Mouse (Mus musculus): ENCODE data around the gene Prkch.

The Prkch gene

DNA sequence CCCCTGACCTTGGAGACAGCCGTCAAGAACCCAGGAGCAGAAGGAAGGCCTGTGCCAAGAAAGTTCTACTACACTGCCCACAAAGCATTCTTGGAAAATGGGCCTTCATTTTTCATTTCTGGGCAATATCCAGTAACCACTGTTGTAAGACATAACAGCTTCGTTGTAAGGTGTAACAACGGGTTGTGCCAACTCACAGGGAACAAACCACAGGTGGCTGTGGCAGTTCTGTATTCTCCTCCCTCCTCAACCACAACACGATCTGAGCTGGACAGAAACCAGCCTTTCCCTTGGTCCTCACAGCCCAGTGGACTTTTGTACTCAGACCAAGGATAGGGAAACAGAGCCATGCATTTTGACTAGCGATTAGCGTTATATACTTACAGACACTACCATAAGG, 171.9 kb downstream of the Prkch start:
- in situ Hi-C loops (cut with MboI; ENCODE audit: low pct_unique_long_range_greater_than_20kb in 1 of 2, low sequenced_read_pairs in 2 of 2, unreplicated experiment in 1 of 2), result no loop called here

DNA sequence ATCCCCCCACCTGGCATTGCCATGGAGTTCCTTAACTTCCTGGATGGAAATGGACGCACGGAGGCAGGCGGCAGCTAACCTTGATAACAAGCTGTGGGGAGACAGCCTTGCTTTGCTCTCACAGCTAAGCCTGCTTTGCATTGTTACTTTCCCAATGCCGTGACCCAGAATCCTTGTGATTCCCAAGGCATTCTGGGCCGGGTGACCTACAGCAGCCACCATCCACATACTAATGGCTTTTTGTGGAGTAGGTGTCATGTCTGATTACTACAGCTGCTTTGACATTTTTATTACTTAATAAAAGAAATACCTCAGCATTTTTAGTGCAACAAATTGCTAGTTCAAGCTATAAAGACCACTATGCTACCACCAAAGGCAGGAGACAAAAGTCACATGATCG, 177.4 kb downstream of the Prkch start:
- in situ Hi-C loops (cut with MboI; ENCODE audit: low pct_unique_long_range_greater_than_20kb in 1 of 2, low sequenced_read_pairs in 2 of 2, unreplicated experiment in 1 of 2), result no loop called here

DNA sequence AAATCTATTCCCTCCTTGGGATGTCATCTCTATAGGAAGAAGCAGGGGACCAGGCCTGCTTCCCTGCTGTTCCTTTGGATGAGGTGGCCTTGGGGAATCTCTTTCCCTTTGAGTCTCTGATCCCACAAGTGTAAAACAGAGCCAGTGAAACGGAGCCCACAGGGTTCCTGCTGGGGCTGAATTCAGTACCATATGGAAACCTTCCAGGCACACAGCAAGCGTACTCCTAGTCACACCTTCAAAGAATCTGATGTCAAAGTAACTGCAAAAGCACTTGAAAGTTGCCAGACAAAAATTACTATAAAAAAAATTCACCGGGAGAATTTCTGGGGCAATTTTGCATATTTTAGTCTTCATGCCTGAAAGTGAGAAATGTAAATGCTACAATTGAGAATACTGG, 178.2 kb downstream of the Prkch start:
- in situ Hi-C loops (cut with MboI; ENCODE audit: low pct_unique_long_range_greater_than_20kb in 1 of 2, low sequenced_read_pairs in 2 of 2, unreplicated experiment in 1 of 2), result no loop called here

DNA sequence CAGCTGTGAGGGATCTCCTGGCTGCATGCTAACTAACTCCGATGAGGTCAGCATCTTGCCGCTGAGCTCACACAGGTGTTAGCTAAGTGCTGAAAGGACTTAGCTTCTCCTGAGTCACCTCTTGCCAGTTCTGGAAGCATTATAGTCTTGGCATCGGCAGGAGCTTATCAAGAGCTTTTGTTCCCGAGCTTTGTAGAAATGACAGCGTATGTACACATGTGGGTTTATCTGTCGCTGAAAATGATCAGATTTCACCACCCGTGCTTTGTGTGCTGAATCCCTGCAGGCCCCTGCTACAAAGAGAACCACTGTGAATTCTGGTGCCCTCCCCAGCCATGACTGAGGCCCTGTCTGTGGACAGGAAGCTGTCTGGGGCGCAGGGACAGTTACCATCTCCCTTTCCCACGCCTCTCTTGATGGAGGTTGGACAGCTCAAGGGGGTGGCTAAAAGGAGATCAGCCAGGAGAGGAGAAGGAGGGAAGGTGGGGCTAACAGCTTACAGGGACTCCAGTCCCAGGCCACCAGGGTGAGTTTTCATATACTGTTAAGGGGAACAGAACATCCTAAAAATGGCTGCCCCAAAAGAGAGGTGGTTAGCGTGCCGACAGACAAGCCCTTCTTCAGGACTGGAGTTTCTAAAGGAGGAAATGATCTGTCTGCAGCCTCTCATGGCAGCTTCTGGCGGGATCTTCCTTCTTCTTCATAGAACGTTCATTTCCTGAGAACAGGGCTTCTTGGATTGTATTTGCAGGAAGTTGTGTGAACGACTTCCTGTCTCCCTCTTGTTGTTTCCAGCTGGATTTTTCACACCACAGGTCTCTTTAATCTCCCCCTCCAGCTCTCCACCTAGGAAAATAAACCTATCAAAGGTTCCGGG, 180.3 kb downstream of the Prkch start:
- in situ Hi-C loops (cut with MboI; ENCODE audit: low pct_unique_long_range_greater_than_20kb in 1 of 2, low sequenced_read_pairs in 2 of 2, unreplicated experiment in 1 of 2), result no loop called here

DNA sequence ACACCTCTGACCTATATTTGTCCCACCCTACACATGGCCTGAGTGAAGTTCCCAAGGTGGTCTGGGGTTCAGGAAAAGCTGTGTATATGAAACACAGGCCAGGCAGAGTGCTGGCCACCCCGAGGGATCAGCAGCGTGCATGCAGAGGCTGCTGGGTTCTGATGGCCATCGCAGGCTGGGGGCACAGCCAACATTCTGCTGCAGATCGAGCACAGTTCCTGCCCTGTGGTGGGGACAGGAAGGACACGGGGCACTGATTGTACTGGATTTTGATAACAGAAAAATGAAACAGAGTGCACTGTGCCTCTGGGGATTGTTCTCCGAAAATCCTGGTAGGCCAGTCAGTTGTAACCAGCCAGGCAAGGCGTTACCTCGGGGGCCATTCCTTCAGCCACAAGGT, 181.6 kb downstream of the Prkch start:
- in situ Hi-C loops (cut with MboI; ENCODE audit: low pct_unique_long_range_greater_than_20kb in 1 of 2, low sequenced_read_pairs in 2 of 2, unreplicated experiment in 1 of 2), result no loop called here

DNA sequence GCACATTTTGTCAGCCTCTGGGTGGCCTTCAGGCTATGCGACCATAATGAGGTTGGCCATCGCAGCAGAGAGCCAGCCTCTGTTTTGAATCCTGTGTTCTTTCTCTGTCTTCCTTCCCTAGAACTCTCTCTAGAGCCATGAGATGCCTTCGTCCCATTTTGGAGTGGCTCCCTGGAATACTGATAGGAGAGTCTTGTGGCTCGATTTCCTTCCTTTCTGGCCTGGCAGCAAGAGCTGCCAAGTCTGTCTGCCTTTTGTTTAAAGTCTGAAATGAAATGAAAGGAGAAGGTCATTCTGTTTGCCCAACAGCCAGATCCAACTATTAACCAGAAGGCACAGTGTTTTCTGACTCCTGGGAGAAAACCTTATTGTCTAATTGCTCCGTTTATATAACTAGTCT, 184.2 kb downstream of the Prkch start:
- in situ Hi-C loops (cut with MboI; ENCODE audit: low pct_unique_long_range_greater_than_20kb in 1 of 2, low sequenced_read_pairs in 2 of 2, unreplicated experiment in 1 of 2), result no loop called here

DNA sequence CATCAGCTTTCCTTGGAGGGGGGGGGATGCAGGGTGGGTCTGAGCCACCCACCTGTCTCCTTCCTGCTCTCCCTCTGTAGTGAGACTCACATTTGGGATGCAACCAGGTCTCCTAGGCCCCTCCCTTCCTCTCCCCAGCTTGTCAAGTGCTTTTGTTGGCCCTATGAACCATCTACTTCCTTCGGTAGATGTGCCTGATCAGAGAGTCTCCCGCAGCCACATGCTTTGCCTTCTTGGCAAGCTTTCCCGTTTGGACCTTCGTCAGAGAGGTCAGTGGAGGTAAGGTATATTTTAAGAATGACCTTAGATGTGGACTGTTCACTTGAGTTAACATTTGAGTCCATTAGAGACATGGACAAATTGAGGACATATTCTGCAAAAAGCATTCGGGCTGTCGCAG, 184.9 kb downstream of the Prkch start:
- in situ Hi-C loops (cut with MboI; ENCODE audit: low pct_unique_long_range_greater_than_20kb in 1 of 2, low sequenced_read_pairs in 2 of 2, unreplicated experiment in 1 of 2), result no loop called here

DNA sequence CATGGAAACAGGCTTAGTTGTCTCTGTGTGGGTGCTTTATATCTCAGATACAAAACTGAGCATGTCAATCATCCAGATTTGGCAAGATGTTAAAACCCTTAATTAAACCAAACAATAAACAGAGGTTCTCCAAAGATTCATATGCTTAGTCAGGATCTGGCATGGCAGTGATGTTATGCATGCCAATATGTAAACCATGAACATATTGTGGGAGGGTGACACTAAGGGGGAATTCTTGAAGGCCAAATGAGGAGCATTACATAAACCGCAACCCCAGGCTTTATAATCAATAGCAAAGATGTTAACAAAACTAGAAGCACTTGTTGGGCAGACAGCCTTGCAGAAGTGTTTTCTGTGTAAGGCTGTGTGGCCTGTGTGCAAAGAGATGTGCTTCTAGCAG, 186.2 kb downstream of the Prkch start:
- in situ Hi-C loops (cut with MboI; ENCODE audit: low pct_unique_long_range_greater_than_20kb in 1 of 2, low sequenced_read_pairs in 2 of 2, unreplicated experiment in 1 of 2), result no loop called here

DNA sequence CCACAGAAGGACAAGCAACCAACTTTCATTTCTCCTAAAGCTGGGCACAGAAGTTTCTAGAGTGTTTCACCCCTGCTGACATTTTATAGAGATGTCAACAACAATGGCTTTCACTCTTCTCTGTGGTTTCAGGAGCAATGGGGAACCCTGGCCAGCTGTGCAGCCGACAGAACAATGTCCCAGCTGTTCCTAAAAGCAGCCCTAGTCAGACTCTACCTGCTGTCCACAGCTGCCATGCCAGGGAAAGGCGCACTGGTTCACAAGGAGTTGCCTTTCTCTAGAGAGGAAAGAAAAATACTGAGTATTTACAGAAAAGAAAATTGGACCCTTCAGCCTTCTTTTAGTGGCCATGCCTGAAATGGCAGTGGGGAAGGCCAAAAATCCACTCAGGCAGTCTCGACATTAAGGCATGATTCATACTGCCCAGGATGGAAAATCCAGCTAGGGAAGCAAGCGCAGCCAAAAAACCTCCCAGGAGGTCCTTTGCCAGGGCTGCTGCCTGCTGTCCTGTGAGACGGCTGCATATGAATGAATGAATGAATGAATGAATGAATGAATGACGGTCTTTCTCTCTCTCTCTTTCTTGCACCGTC, 190.3 kb downstream of the Prkch start:
- in situ Hi-C loops (cut with MboI; ENCODE audit: low pct_unique_long_range_greater_than_20kb in 1 of 2, low sequenced_read_pairs in 2 of 2, unreplicated experiment in 1 of 2), result no loop called here

DNA sequence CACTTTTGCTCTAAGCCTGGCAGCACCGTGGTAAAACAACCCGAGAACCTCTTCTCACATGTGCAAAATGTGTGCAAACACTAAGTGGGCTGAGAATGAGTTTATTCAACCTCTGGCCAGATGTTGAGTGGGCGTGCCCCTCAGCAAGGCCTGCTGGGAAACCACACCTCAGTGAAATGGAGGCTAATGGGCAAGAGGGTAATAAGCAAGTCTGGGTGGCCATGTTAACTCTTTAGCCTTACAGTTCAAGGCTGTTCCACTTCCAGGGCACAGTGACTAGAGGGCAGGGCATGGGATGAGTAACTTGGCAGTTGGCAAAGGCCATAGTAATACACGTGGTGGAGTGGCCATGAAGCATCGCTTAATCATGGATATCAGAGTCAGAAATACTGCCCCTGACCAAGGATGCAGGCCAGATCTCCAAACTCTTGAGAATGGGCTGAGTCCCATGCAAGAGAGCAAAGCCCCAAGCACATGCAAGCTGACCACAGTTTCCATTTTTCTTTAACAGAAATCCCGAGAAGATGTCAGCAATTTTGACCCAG, 191.9 kb downstream of the Prkch start:
- in situ Hi-C loops (cut with MboI; ENCODE audit: low pct_unique_long_range_greater_than_20kb in 1 of 2, low sequenced_read_pairs in 2 of 2, unreplicated experiment in 1 of 2), result no loop called here

DNA sequence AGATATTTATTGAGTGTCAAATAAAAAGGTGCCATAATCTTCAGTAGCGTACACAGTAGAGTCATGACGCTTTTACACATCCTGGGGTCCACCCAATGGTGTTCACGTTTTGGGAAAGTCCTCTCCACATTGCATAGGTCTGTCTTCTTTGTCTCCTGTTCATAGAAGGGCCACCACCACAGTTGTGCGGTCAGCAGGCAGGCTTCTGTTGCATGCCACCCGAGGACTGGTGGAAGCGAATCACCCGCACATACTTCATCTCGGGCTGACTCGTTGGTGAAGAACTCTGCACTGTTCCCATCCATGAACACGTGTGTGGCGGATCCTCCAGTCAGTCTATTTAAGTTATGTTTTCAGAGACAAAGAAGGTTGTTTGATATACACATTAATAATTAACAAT, 193.1 kb downstream of the Prkch start:
- in situ Hi-C loops (cut with MboI; ENCODE audit: low pct_unique_long_range_greater_than_20kb in 1 of 2, low sequenced_read_pairs in 2 of 2, unreplicated experiment in 1 of 2), result no loop called here

DNA sequence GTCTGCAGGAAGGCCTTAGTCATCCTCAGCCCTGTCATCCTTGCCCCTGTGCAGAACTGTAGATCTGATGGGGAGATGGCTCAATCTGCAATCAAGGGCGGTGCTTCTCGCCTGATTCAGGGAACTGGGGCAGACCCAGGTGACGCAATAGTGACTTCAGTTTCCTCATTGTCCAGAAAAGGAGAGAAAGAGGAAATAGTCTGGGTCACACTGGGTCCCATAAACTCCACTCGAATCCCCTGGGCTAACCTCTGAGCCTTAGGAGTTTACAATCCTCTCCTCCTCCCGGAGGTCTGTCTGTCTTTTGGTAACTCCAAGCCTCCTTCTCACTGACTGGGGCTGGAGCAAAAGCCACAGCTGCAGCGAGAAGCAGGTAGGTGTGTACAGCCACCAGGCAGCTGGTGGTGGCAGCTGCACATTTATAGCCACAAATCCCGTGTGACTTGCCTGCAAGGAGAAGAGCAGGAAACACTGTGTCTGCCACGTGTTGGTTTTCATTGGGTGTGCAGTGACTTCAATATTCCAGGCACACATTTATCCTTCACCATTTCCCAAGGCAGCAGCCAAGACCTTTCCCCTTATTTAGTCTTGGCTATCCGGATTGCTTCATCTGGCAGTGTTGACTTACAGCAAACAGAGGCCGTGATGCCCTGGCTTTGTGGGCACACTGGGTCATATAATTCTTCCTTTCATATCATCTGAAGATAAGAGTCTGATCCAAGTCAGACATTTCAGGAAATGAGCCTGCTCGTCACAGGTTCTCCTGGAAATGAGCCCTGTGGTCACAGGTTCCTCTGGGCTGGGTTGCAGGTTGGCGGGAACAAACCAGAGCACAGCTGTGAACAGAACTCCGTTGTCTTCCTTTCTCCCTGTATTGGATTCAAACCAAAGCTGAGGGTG, 195.0 kb downstream of the Prkch start:
- in situ Hi-C loops (cut with MboI; ENCODE audit: low pct_unique_long_range_greater_than_20kb in 1 of 2, low sequenced_read_pairs in 2 of 2, unreplicated experiment in 1 of 2), result no loop called here

DNA sequence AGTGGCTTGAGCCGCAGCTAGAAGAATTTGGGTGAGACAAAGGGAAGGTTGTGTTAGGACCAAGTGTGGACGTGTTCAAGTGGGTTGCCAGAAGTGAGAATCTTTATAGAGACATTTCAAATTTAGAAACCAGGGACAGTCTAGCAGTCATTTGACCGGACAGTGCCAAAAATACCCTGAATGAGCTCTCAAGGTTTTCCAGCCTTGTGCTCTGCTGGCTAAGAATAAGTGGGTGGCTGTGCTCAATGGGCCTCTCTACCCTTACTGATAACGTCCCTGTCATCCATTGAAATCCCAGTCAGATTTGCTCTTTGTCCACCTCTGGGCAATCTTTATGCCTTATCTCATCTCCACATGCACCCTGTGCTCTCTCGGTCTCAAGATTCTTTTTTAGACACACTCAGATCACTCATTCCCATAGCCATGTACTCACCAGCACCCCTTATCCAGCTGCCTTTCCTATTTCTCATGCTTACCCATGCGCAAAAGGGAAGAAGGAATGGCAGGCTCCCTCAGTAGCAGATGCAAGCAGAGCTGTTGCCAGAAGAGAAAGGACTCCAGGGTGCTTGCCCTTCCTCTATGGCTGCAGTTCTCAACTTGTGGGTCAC, 196.9 kb downstream of the Prkch start:
- in situ Hi-C loops (cut with MboI; ENCODE audit: low pct_unique_long_range_greater_than_20kb in 1 of 2, low sequenced_read_pairs in 2 of 2, unreplicated experiment in 1 of 2), result no loop called here

DNA sequence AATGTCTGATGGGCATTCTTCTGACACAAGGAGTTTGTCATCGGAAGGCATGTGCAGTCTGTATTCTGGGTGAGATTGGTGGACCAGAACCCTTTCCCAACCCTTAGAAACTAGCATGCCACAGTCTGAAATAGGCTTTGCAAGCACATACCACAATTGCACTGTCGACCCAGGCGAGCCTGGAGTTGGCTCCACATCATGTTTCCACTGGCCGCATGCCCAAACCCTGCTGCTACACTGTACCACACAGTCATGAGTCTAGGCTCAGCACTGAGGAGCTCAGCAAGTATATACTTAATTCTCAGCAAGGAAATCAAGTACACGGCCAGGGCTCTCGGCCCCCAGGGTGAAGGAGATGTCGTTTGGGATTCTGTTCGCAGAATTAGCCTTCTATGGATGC, 202.3 kb downstream of the Prkch start:
- in situ Hi-C loops (cut with MboI; ENCODE audit: low pct_unique_long_range_greater_than_20kb in 1 of 2, low sequenced_read_pairs in 2 of 2, unreplicated experiment in 1 of 2), result no loop called here

DNA sequence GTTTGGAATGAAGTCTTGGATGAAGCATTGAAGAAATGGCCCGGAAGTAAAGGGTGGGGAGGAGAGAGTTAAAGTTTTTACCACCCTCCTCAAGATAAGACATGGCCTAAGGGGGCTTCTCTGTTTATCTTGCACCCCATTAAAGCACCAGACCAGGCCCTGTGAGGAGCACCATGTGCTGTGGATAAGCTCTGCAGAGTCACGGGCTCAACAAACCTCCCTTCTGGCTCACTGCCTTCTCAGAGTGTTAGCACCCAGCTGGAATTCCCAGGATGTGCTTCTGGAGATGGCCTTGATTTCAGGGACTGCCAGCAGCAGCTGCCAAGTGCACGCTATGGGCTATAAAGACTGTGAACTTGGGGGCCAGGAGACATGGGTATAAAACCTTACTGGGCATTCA, 204.3 kb downstream of the Prkch start:
- in situ Hi-C loops (cut with MboI; ENCODE audit: low pct_unique_long_range_greater_than_20kb in 1 of 2, low sequenced_read_pairs in 2 of 2, unreplicated experiment in 1 of 2), result no loop called here

DNA sequence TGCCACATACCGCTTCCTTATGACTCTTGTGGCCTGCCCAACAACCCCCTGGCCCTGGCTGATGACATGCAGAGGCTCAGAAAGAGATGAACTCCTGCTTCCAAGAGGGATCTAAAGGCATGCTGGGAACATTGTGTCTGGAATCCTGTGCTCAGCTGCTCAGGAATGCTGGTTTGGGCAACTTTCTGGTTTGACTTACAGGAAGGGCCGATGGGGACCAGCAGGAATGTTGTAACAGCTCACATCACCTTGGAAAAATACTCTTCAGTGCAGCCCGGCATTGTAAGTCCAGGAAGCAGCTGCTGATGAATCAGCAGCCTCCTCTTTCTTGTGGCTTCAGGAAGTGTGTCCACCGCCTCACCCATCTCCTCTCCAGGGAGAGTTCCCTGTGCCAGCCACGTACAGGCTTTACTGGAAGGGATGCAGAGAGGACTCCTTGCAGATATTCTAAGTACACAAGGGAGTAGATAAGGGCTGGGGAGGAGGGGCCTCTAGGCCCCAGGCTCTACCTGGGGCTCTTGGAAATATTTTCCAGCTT, 206.0 kb downstream of the Prkch start:
- in situ Hi-C loops (cut with MboI; ENCODE audit: low pct_unique_long_range_greater_than_20kb in 1 of 2, low sequenced_read_pairs in 2 of 2, unreplicated experiment in 1 of 2), result no loop called here

DNA sequence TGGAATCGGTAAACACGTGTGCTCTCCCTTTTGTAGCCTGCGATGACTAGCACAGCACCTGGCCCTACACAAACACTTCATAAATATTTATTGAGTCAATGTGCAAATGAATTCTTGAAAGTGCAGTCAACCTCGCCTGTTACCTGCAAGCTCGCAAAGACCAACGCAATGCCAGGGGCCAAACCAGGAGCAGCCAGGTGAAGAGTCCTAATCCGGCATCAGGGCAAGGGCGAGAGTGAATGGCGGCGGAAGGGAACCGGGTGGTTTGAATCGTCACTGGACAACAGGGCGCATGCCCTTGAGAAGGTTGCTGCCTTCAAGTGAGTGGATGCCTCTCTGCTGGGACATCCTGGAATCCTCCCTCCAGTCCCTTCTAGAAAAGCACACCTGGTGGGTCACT, 208.6 kb downstream of the Prkch start:
- in situ Hi-C loops (cut with MboI; ENCODE audit: low pct_unique_long_range_greater_than_20kb in 1 of 2, low sequenced_read_pairs in 2 of 2, unreplicated experiment in 1 of 2), result no loop called here

DNA sequence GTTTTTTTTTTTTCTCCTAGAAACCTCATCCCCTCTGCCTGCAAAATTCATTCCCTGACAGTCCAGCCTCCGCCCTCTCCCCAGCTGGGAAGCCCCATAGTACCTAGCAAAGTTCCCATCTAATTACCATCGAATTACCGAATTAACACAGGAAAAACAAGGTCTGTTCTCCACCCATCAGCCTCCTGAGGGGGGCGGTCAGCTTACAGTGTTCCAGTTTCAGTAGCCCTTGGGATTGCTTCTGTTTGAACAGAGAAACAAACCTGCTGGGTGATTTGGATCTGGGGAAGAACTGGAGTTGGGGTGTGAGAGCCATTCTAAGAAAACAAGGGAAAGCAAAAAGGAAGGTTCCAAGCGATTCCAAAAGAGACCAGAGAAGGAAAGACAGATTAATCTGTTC, 209.1 kb downstream of the Prkch start:
- in situ Hi-C loops (cut with MboI; ENCODE audit: low pct_unique_long_range_greater_than_20kb in 1 of 2, low sequenced_read_pairs in 2 of 2, unreplicated experiment in 1 of 2), result no loop called here
